Comparison of ENCODE assay signal across 15 mouse cellular contexts in the genomic region with DNA sequence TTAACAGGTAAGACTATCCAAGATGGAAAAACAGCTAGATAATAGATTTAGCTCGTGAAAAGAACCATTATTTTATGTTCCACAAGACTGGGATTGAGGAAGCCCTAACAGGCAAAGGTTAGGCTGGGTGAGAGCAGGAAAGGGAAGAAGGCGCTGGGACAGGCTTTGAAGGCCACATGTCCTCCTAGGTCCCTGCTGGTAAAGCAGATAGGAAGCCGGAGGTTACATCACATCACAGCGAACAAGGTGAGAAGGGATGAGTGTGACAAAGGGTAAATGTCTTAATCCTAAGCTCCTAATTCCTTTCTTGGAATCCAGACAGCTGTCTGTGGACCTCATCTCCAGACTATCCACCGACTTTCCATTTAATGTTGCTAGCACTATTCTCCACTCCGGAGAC.
"Had no signal": no experiment of that assay in that cellular context is flagged by ENCODE, and none has a peak within 500 bp of the region (broad histone marks: within the 10 kb centered on the region; RNA-seq: fewer than 3 reads in every experiment).

No protein-coding gene starts in this region.

- H3K4me3 ChIP-seq: kidney, embryonic 15.5 days; limb, embryonic 13.5 days; lung, embryonic 15.5 days; midbrain, embryonic 12.5 days; neural tube, embryonic 15.5 days; stomach, embryonic 15.5 days had no signal

- H3K9ac ChIP-seq: kidney, embryonic 15.5 days; limb, embryonic 13.5 days; lung, embryonic 15.5 days; midbrain, embryonic 12.5 days; neural tube, embryonic 15.5 days; stomach, embryonic 15.5 days had no signal

- DNase-seq: kidney, adult 18-20 months; kidney, postnatal 14 days; left cerebral cortex, postnatal 4 days; lung, postnatal 14 days; right cerebral cortex, postnatal 4 days; spleen, adult 18-20 months; thymus, adult 2 months; thymus, postnatal 25 days had no signal

- H3K27me3 ChIP-seq: kidney, embryonic 15.5 days; limb, embryonic 13.5 days; lung, embryonic 15.5 days; midbrain, embryonic 12.5 days; neural tube, embryonic 15.5 days; stomach, embryonic 15.5 days had no signal

- H3K4me2 ChIP-seq: kidney, embryonic 15.5 days; limb, embryonic 13.5 days; lung, embryonic 15.5 days; midbrain, embryonic 12.5 days; neural tube, embryonic 15.5 days; stomach, embryonic 15.5 days had no signal

- H3K9me3 ChIP-seq: kidney, embryonic 15.5 days; lung, embryonic 15.5 days; neural tube, embryonic 15.5 days; stomach, embryonic 15.5 days had no signal

- H3K27ac ChIP-seq: kidney, embryonic 15.5 days; limb, embryonic 13.5 days; lung, embryonic 15.5 days; macrophage; midbrain, embryonic 12.5 days; neural tube, embryonic 15.5 days; stomach, embryonic 15.5 days had no signal
